In the genomic region with DNA sequence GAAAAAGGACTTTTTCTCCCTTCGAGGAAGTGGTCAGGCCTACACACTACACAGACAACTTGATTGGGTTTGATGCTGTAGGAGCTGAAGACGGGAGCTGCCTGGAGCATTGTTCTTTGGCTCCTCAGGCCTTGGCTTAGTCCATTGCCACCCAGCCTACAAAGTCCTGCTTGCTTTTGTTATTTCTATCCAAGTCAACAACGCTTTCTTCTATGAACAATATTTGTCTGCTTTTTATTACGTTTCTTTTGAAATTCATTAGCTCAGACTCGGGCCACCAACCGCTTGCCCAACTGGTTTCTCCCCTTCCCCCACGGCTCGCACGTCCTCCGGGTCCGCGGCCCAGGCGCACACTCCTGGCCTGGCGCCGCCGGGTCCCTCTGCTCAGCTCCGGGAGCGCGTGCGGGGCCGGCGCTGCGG, we compare ENCODE assay signal across 7 mouse cellular contexts. TPM values are rescaled to one million over a fixed set of nuclear protein-coding genes. Genes with fewer than 3 reads are reported as not detected.
DNase-seq lines count a peak whose midpoint lies in the region; ATAC-seq and TF ChIP-seq lines count a peak whose summit lies in the region.

No protein-coding gene starts in this region.

- H3K27ac ChIP-seq in lung, postnatal 0 days (ENCODE audit: low read length): peak overlapping the region; percentile 99
- peak overlapping the region; percentile 100 for H3K27ac ChIP-seq in heart, postnatal 0 days (ENCODE audit: low read depth)

- H3K4me2 ChIP-seq in lung, postnatal 0 days (replicated peaks; ENCODE audit: low read depth, low read length): peak overlapping the region; percentile 62
- H3K4me2 ChIP-seq in heart, postnatal 0 days (ENCODE audit: low read depth, low read length): peak overlapping the region; percentile 82

- H3K4me1 ChIP-seq in lung, postnatal 0 days (ENCODE audit: insufficient read depth, low read depth, low read length): peaks cover 2% of the 10 kb centered on the region; the same call in 1 of the 2 replicates
- 0 out of 2 replicates have a peak, but pooled peaks cover 9% of the 10 kb centered on the region for H3K4me1 ChIP-seq in heart, postnatal 0 days (ENCODE audit: control insufficient read depth, insufficient read depth)
- peaks cover 7% of the 10 kb centered on the region; the same call in 1 of the 2 replicates for H3K4me1 ChIP-seq in megakaryocyte, embryonic 14.5 days

- peak overlapping the region; percentile 90 for H3K9ac ChIP-seq in lung, postnatal 0 days (replicated peaks; ENCODE audit: low read depth)
- peak overlapping the region; percentile 75 for H3K9ac ChIP-seq in heart, postnatal 0 days (replicated peaks; ENCODE audit: low read depth, low read length)

- no peaks in the 10 kb centered on the region for H3K9me3 ChIP-seq in lung, postnatal 0 days (ENCODE audit: low read length)
- H3K9me3 ChIP-seq in heart, postnatal 0 days (replicated peaks; ENCODE audit: control insufficient read depth, low read length): no peaks in the 10 kb centered on the region
- no peaks in the 10 kb centered on the region for H3K9me3 ChIP-seq in megakaryocyte, embryonic 14.5 days

- TF ChIP-seq EP300 in lung, postnatal 0 days (IDR thresholded peaks at IDR 0.05): no peak
- no peak for TF ChIP-seq EP300 in heart, postnatal 0 days (IDR thresholded peaks at IDR 0.05; ENCODE audit: low read depth)

- no peak for TF ChIP-seq CTCF in lung, postnatal 0 days (IDR thresholded peaks at IDR 0.05)
- TF ChIP-seq CTCF in heart, postnatal 0 days (IDR thresholded peaks at IDR 0.05; ENCODE audit: low read depth): no peak

- peak; percentile 33 for ATAC-seq in lung, postnatal 0 days
- ATAC-seq in heart, postnatal 0 days (ENCODE audit: insufficient read depth, low read depth): peak; percentile 21

- DNase-seq in lung, postnatal 0 days (ENCODE audit: low spot score): peak; percentile 89
- no peak for DNase-seq in lung, postnatal 36 days
- peak; percentile 52 for DNase-seq in c-Kit-positive CD71-positive TER-119-positive erythroid progenitor cells, embryonic 14.5 days (ENCODE audit: low spot score)
- DNase-seq in heart, postnatal 0 days (ENCODE audit: low spot score): no peak
- DNase-seq in adrenal gland, adult 2 months: no peak
- no peak for DNase-seq in urinary bladder, adult 2 months (ENCODE audit: low spot score)

- H3K36me3 ChIP-seq in lung, postnatal 0 days (ENCODE audit: insufficient read depth, low read length): no peaks in the 10 kb centered on the region
- peaks cover 2% of the 10 kb centered on the region for H3K36me3 ChIP-seq in heart, postnatal 0 days (replicated peaks; ENCODE audit: control insufficient read depth, insufficient read depth, low read length)
- H3K36me3 ChIP-seq in megakaryocyte, embryonic 14.5 days (replicated peaks; ENCODE audit: low read length): peaks cover 10% of the 10 kb centered on the region

- WGBS in lung, postnatal 0 days: under 1% methylated on average over 21 of the region's 23 CpGs
- WGBS in heart, postnatal 0 days: under 1% methylated on average over 23 of the region's 23 CpGs

- H3K4me3 ChIP-seq in lung, postnatal 0 days (ENCODE audit: low read depth, low read length): peak overlapping the region; percentile 63
- H3K4me3 ChIP-seq in heart, postnatal 0 days (ENCODE audit: low read depth, low read length): peak overlapping the region; percentile 84
- H3K4me3 ChIP-seq in megakaryocyte, embryonic 14.5 days (replicated peaks): peak overlapping the region; percentile 92

- H3K27me3 ChIP-seq in lung, postnatal 0 days (replicated peaks; ENCODE audit: insufficient read depth, low read length): no peaks in the 10 kb centered on the region
- H3K27me3 ChIP-seq in heart, postnatal 0 days (ENCODE audit: control insufficient read depth, insufficient read depth, low read length): no peaks in the 10 kb centered on the region
- no peaks in the 10 kb centered on the region for H3K27me3 ChIP-seq in megakaryocyte, embryonic 14.5 days (replicated peaks)

RNA-seq across cellular contexts. Expression of gene Arrdc3, which starts 0.5 kb away (rescaled TPM):
- 59.5 and 62.9 TPM in 2 replicates for polyA plus RNA-seq in lung, postnatal 0 days (2015; fragmentation: Nextera tagmentation; extraction: Ambion mirVana)
- 87.3 and 90.3 TPM in 2 replicates for total RNA-seq in heart, postnatal 0 days (2014; rRNA removed; ENCODE audit: low replicate concordance)
- 36.9 and 37.0 TPM in 2 replicates for polyA plus RNA-seq in heart, postnatal 0 days (2015; fragmentation: Nextera tagmentation; extraction: Ambion mirVana)
- 5.3 TPM in 1 of 2 replicates, not detected in the other for polyA plus RNA-seq in megakaryocyte, embryonic 14.5 days (2012; ENCODE audit: insufficient read depth, low replicate concordance)
- total RNA-seq in adrenal gland, adult 2 months (2021): 100 to 1,000 TPM in 1 of 2 experiments, 10 to 100 TPM in 1; 79.3 to 112 TPM
- polyA plus RNA-seq in adrenal gland, adult 2 months (2012; rRNA removed): 26.9 and 34.5 TPM in 2 replicates
- 24.6 and 25.6 TPM in 2 replicates for polyA plus RNA-seq in urinary bladder, adult 2 months (2012; rRNA removed)

Comparison
In these comparisons a context has a peak if more than half of its experiments do, and no peak if none do; other contexts are left out.
1. DNase-seq: peak in lung, postnatal 0 days (single experiment) and c-Kit-positive CD71-positive TER-119-positive erythroid progenitor cells, embryonic 14.5 days (single experiment); none in lung, postnatal 36 days (single experiment), heart, postnatal 0 days (single experiment), adrenal gland, adult 2 months (single experiment) and urinary bladder, adult 2 months (single experiment).
2. Peak in every context shown above with its lines, with median percentiles within 50 percentile points of each other: H3K4me3 ChIP-seq.